Mouse (Mus musculus) T-helper 2 cell (primary cell): ENCODE data around the gene Pip4k2c.

ENCODE experiments used
- in situ Hi-C: fragments of 300-600 bp; cut with MboI, MseI; formaldehyde crosslinking; loops from one replicate; pipeline ENCODE4 v1.15.1; 2025; ENCODE audit warnings: high pct_unique_total_duplicates

The Pip4k2c gene

GRCm38 (mm10) chr10:127211414-127211854 lies at the start of gene Pip4k2c:
Pip4k2c (minus strand) TSS chr10:127211585.
- in situ Hi-C loops, result no loop called here

- in situ Hi-C loops, result no loop called here
Observed at GRCm38 (mm10) chr10:127258489-127258888, 47.1 kb upstream of the Pip4k2c start.

- in situ Hi-C loops, result no loop called here
Observed at GRCm38 (mm10) chr10:127257790-127258189, 46.4 kb upstream of the Pip4k2c start.

- in situ Hi-C loops, result no loop called here
Observed at GRCm38 (mm10) chr10:127255625-127256345, 44.4 kb upstream of the Pip4k2c start.

GRCm38 (mm10) chr10:127250810-127251209 lies 39.4 kb upstream of the Pip4k2c start:
- in situ Hi-C loops, result no loop called here

- in situ Hi-C loops, result no loop called here
Observed at GRCm38 (mm10) chr10:127238241-127238824, 26.9 kb upstream of the Pip4k2c start.

- in situ Hi-C loops, result no loop called here
Observed at GRCm38 (mm10) chr10:127236541-127236940, 25.2 kb upstream of the Pip4k2c start.

- in situ Hi-C loops, result no loop called here
Observed at GRCm38 (mm10) chr10:127233141-127233540, 21.8 kb upstream of the Pip4k2c start.

- in situ Hi-C loops, result no loop called here
Observed at GRCm38 (mm10) chr10:127231741-127232140, 20.4 kb upstream of the Pip4k2c start.

- in situ Hi-C loops, result no loop called here
Observed at GRCm38 (mm10) chr10:127230693-127231092, 19.3 kb upstream of the Pip4k2c start.

GRCm38 (mm10) chr10:127228897-127229296 lies 17.5 kb upstream of the Pip4k2c start:
- in situ Hi-C loops, result no loop called here

- in situ Hi-C loops, result no loop called here
Observed at GRCm38 (mm10) chr10:127227163-127227562, 15.8 kb upstream of the Pip4k2c start.

- in situ Hi-C loops, result no loop called here
Observed at GRCm38 (mm10) chr10:127226318-127226895, 15.0 kb upstream of the Pip4k2c start.

- in situ Hi-C loops, result no loop called here
Observed at GRCm38 (mm10) chr10:127225732-127226131, 14.3 kb upstream of the Pip4k2c start.

GRCm38 (mm10) chr10:127225213-127225612 lies 13.8 kb upstream of the Pip4k2c start:
- in situ Hi-C loops, result no loop called here

GRCm38 (mm10) chr10:127218339-127218738 lies 7.0 kb upstream of the Pip4k2c start:
- in situ Hi-C loops, result no loop called here

GRCm38 (mm10) chr10:127217177-127217576 lies 5.8 kb upstream of the Pip4k2c start:
- in situ Hi-C loops, result no loop called here

GRCm38 (mm10) chr10:127216456-127216855 lies 5.1 kb upstream of the Pip4k2c start:
- in situ Hi-C loops, result no loop called here

- in situ Hi-C loops, result no loop called here
Observed at GRCm38 (mm10) chr10:127214422-127214803, 3.0 kb upstream of the Pip4k2c start.

GRCm38 (mm10) chr10:127213704-127214421 lies 2.5 kb upstream of the Pip4k2c start:
- in situ Hi-C loops, result no loop called here

- in situ Hi-C loops, result no loop called here
Observed at GRCm38 (mm10) chr10:127213272-127213671, 1.9 kb upstream of the Pip4k2c start.

- in situ Hi-C loops, result no loop called here
Observed at GRCm38 (mm10) chr10:127210961-127211405, 402 bp downstream of the Pip4k2c start.
